Mouse (Mus musculus): ENCODE results near the gene Acer2. TPM values are rescaled to one million over a fixed set of nuclear protein-coding genes. Genes with fewer than 3 reads are reported as not detected.

The Acer2 gene
- polyA plus RNA-seq, 1 experiment: 17.0 TPM

DNA sequence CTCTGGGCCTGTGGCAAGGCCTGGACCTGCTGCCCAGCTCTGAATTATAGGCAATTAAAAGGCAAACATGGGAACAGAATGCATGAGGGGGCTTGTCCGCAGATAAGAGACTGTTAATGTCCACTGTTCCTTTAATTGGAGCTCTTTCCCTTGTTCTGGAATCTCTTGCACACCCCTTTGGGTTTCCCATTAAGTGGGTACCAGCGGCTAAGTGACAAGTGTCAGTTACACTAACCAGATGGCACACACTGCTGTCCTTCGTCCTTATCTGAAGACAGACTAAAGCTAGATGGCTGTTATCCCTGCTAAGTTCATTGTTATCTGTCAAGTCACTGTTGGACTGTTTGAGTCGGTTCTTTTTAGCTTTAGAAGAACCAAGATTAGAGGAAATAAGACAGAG lies 81.3 kb downstream of the Acer2 start:
- DNase-seq (ENCODE audit: low read depth): no peak

GRCm38 (mm10) chr4:86957576-86958411 lies 83.6 kb downstream of the Acer2 start:
- no peak for DNase-seq (ENCODE audit: low read depth)

GRCm38 (mm10) chr4:86977272-86977671 lies 103.1 kb downstream of the Acer2 start:
- DNase-seq (ENCODE audit: low read depth): no peak

Other genes starting within 250 kb of the Acer2 start
- gene Plin2, start 204.3 kb upstream of the Acer2 start, polyA plus RNA-seq (2012; rRNA removed): 124 and 416 TPM in 2 replicates
- 6.8 and 8.4 TPM in 2 replicates for gene Dennd4c, start 125.8 kb upstream of the Acer2 start, polyA plus RNA-seq (2012; rRNA removed)
- 582 and 658 TPM in 2 replicates for gene Rps6, start 17.0 kb upstream of the Acer2 start, polyA plus RNA-seq (2012; rRNA removed)